Mouse (Mus musculus) myocyte (in vitro differentiated cells): ENCODE measurements around the gene Fat3.

ENCODE experiments used
- CEBPB ChIP-seq: IDR thresholded peaks from 2 replicates; pipeline ENCODE4 v1.6.1; 2011; ENCODE audit warnings: mild to moderate bottlenecking, moderate library complexity; ENCODE audit not compliant: poor library complexity, insufficient read depth, severe bottlenecking
- E2F4 ChIP-seq: IDR thresholded peaks from one replicate; pipeline ENCODE4 v1.6.1; 2011; ENCODE audit warnings: mild to moderate bottlenecking, control low read depth, moderate library complexity; ENCODE audit not compliant: insufficient read depth
- MAX ChIP-seq: IDR thresholded peaks from one replicate; pipeline ENCODE4 v1.6.1; 2011; ENCODE audit warnings: low read depth, mild to moderate bottlenecking, control low read depth
- POLR2A ChIP-seq: IDR thresholded peaks from one replicate; pipeline ENCODE4 v1.6.1; 2011; ENCODE audit warnings: low read depth, mild to moderate bottlenecking, control low read depth, moderate library complexity; ENCODE audit not compliant: insufficient read length
- POLR2AphosphoS2 ChIP-seq: IDR thresholded peaks from one replicate; pipeline ENCODE4 v1.6.1; 2011; ENCODE audit warnings: low read depth, control low read depth; ENCODE audit not compliant: insufficient read length
- REST ChIP-seq: IDR thresholded peaks from one replicate; pipeline ENCODE4 v1.6.1; 2011; ENCODE audit warnings: mild to moderate bottlenecking, control low read depth, moderate library complexity; ENCODE audit not compliant: insufficient read depth, insufficient read length
- TCF12 ChIP-seq: IDR thresholded peaks from one replicate; pipeline ENCODE4 v1.6.1; 2011; ENCODE audit warnings: mild to moderate bottlenecking, control low read depth; ENCODE audit not compliant: poor library complexity, insufficient read depth, severe bottlenecking
- TCF3 ChIP-seq: IDR thresholded peaks from one replicate; pipeline ENCODE4 v1.6.1; 2011; ENCODE audit warnings: low read depth, control low read depth; ENCODE audit not compliant: insufficient read length
- USF1 ChIP-seq: IDR thresholded peaks from one replicate; pipeline ENCODE4 v1.6.1; 2011; ENCODE audit warnings: low read depth, mild to moderate bottlenecking, control low read depth, moderate library complexity

GRCm38 (mm10) chr9:15994762-15995161 is 506.3 kb downstream of the Fat3 start:
- TF ChIP-seq POLR2A (no peak), REST (no peak), CEBPB (no peak), MAX (no peak), TCF12 (no peak), USF1 (no peak), TCF3 (no peak), POLR2AphosphoS2 (no peak), E2F4 (no peak)
